In the genomic region with DNA sequence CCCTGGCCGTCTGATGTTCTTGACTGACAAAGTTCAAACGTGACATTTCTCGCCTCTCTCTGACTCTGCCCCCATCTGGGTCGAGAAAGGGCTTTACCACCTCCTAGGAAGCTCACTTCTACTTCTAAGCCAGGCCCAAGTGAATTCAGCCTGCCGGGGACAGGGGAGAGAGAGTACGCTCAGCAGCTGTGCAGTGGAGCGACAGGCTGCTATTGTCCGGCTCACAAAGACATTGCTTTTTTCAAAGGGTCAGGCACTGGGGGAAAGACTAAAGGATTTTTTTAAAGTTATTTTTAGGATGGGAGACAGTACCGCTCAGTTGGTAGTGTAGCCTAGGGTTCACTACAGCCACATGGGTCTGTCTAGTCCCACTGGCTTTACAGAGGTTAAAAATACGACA, we compare ENCODE assay signal across 30 mouse cellular contexts. TPM values are rescaled to one million over a fixed set of nuclear protein-coding genes. Genes with fewer than 3 reads are reported as not detected.
DNase-seq lines count a peak whose midpoint lies in the region; ATAC-seq lines count a peak whose summit lies in the region.
"Had no signal": no experiment of that assay in that cellular context is flagged by ENCODE, and none has a peak within 500 bp of the region (broad histone marks: within the 10 kb centered on the region; RNA-seq: fewer than 3 reads in every experiment).

No protein-coding gene starts in this region.

- WGBS in forebrain, embryonic 10.5 days = 17% methylated on average over 10 of the region's 10 CpGs
- WGBS in forebrain, embryonic 15.5 days = 14% methylated on average over 10 of the region's 10 CpGs
- 24% methylated on average over 10 of the region's 10 CpGs for whole genome bisulfite sequencing in hindbrain, embryonic 12.5 days
- WGBS in hindbrain, embryonic 14.5 days = 17% methylated on average over 10 of the region's 10 CpGs
- 25% methylated on average over 10 of the region's 10 CpGs for WGBS in neural tube, embryonic 11.5 days
- WGBS in neural tube, embryonic 15.5 days = 21% methylated on average over 10 of the region's 10 CpGs

- peaks cover 77% of the 10 kb centered on the region for H3K27me3 ChIP-seq in forebrain, embryonic 10.5 days (ENCODE audit: poor library complexity, severe bottlenecking)
- peaks cover 31% of the 10 kb centered on the region for H3K27me3 ChIP-seq in forebrain, embryonic 15.5 days
- peaks cover 44% of the 10 kb centered on the region for H3K27me3 ChIP-seq in hindbrain, embryonic 12.5 days
- H3K27me3 ChIP-seq in hindbrain, embryonic 14.5 days (ENCODE audit: control insufficient read depth, insufficient read depth, low read length) = peaks cover 35% of the 10 kb centered on the region
- H3K27me3 ChIP-seq in neural tube, embryonic 11.5 days (ENCODE audit: control insufficient read depth, insufficient read depth, low read length) = peaks cover 25% of the 10 kb centered on the region
- peaks cover 22% of the 10 kb centered on the region for H3K27me3 ChIP-seq in neural tube, embryonic 15.5 days (replicated peaks)

- no peaks in the 10 kb centered on the region for H3K36me3 ChIP-seq in forebrain, embryonic 10.5 days (replicated peaks)
- no peaks in the 10 kb centered on the region for H3K36me3 ChIP-seq in forebrain, embryonic 15.5 days
- no peaks in the 10 kb centered on the region for H3K36me3 ChIP-seq in hindbrain, embryonic 12.5 days
- no peaks in the 10 kb centered on the region for H3K36me3 ChIP-seq in hindbrain, embryonic 14.5 days (replicated peaks; ENCODE audit: control insufficient read depth, insufficient read depth)
- no peaks in the 10 kb centered on the region for H3K36me3 ChIP-seq in neural tube, embryonic 11.5 days (ENCODE audit: control insufficient read depth, insufficient read depth, low read length)
- no peaks in the 10 kb centered on the region for H3K36me3 ChIP-seq in neural tube, embryonic 15.5 days
- H3K36me3 ChIP-seq: embryonic facial prominence, embryonic 10.5 days; embryonic facial prominence, embryonic 15.5 days; G1E; heart, embryonic 10.5 days; heart, embryonic 15.5 days; hindbrain, embryonic 15.5 days; intestine, embryonic 15.5 days; liver, embryonic 15.5 days; neural tube, embryonic 13.5 days had no signal

- peak overlapping the region; percentile 36 for H3K27ac ChIP-seq in forebrain, embryonic 10.5 days
- H3K27ac ChIP-seq in forebrain, embryonic 15.5 days (replicated peaks) = no peak overlapping the region
- 0 out of 2 replicates have a peak overlapping the region, but pooled peaks have one; percentile 1 for H3K27ac ChIP-seq in hindbrain, embryonic 12.5 days
- H3K27ac ChIP-seq in hindbrain, embryonic 14.5 days = no peak overlapping the region
- H3K27ac ChIP-seq in neural tube, embryonic 11.5 days (ENCODE audit: low read depth, low read length) = no peak overlapping the region
- H3K27ac ChIP-seq in neural tube, embryonic 15.5 days (replicated peaks) = no peak overlapping the region
- H3K27ac ChIP-seq: embryonic facial prominence, embryonic 10.5 days; embryonic facial prominence, embryonic 15.5 days; heart, embryonic 10.5 days; heart, embryonic 15.5 days; hindbrain, embryonic 15.5 days; intestine, embryonic 15.5 days; liver, embryonic 15.5 days; neural tube, embryonic 13.5 days had no signal

- peak; percentile 49 for DNase-seq in forebrain, embryonic 10.5 days (ENCODE audit: extremely low spot score, low spot score)
- no peak for DNase-seq in hindbrain, embryonic 14.5 days (ENCODE audit: low spot score)
- DNase-seq in neural tube, embryonic 11.5 days (ENCODE audit: low spot score) = no peak
- no peak for DNase-seq in kidney, postnatal 36 days
- DNase-seq: adrenal gland, adult 8-10 months; cerebellum, adult 11 months; cerebellum, adult 9-10 months; cerebellum, postnatal 36 days; gastrocnemius, postnatal 14 days; kidney, adult 2 months; kidney, postnatal 4 days; layer of hippocampus, postnatal 36 days; lung, embryonic 14.5 days; lung, postnatal 14 days; thymus, adult 2 months; thymus, postnatal 36 days had no signal

- H3K9me3 ChIP-seq in forebrain, embryonic 10.5 days = no peaks in the 10 kb centered on the region
- no peaks in the 10 kb centered on the region for H3K9me3 ChIP-seq in forebrain, embryonic 15.5 days
- no peaks in the 10 kb centered on the region for H3K9me3 ChIP-seq in hindbrain, embryonic 12.5 days (replicated peaks)
- H3K9me3 ChIP-seq in hindbrain, embryonic 14.5 days (ENCODE audit: control insufficient read depth, low read length) = no peaks in the 10 kb centered on the region
- H3K9me3 ChIP-seq in neural tube, embryonic 11.5 days (ENCODE audit: control insufficient read depth, low read length) = no peaks in the 10 kb centered on the region
- no peaks in the 10 kb centered on the region for H3K9me3 ChIP-seq in neural tube, embryonic 15.5 days (replicated peaks)
- H3K9me3 ChIP-seq: embryonic facial prominence, embryonic 10.5 days; embryonic facial prominence, embryonic 15.5 days; G1E; heart, embryonic 10.5 days; heart, embryonic 15.5 days; hindbrain, embryonic 15.5 days; intestine, embryonic 15.5 days; liver, embryonic 15.5 days; neural tube, embryonic 13.5 days had no signal

- H3K4me1 ChIP-seq in forebrain, embryonic 10.5 days = peaks cover 62% of the 10 kb centered on the region
- H3K4me1 ChIP-seq in forebrain, embryonic 15.5 days = peaks cover 25% of the 10 kb centered on the region
- peaks cover 46% of the 10 kb centered on the region for H3K4me1 ChIP-seq in hindbrain, embryonic 12.5 days
- H3K4me1 ChIP-seq in hindbrain, embryonic 14.5 days (replicated peaks; ENCODE audit: control insufficient read depth, insufficient read depth, low read length) = peaks cover 17% of the 10 kb centered on the region
- peaks cover 12% of the 10 kb centered on the region for H3K4me1 ChIP-seq in neural tube, embryonic 11.5 days (ENCODE audit: control insufficient read depth, insufficient read depth, low read length)
- peaks cover 14% of the 10 kb centered on the region for H3K4me1 ChIP-seq in neural tube, embryonic 15.5 days

- H3K4me3 ChIP-seq in forebrain, embryonic 10.5 days = no peak overlapping the region
- H3K4me3 ChIP-seq in forebrain, embryonic 15.5 days = no peak overlapping the region
- H3K4me3 ChIP-seq in hindbrain, embryonic 12.5 days = no peak overlapping the region
- no peak overlapping the region for H3K4me3 ChIP-seq in hindbrain, embryonic 14.5 days (replicated peaks; ENCODE audit: low read length)
- no peak overlapping the region for H3K4me3 ChIP-seq in neural tube, embryonic 11.5 days (ENCODE audit: low read depth, low read length)
- H3K4me3 ChIP-seq in neural tube, embryonic 15.5 days (replicated peaks) = no peak overlapping the region
- H3K4me3 ChIP-seq: embryonic facial prominence, embryonic 10.5 days; embryonic facial prominence, embryonic 15.5 days; heart, embryonic 10.5 days; heart, embryonic 15.5 days; hindbrain, embryonic 15.5 days; intestine, embryonic 15.5 days; liver, embryonic 15.5 days; myocyte; neural tube, embryonic 13.5 days had no signal

- no peak overlapping the region for H3K9ac ChIP-seq in forebrain, embryonic 15.5 days (replicated peaks)
- H3K9ac ChIP-seq in hindbrain, embryonic 12.5 days = no peak overlapping the region
- no peak overlapping the region for H3K9ac ChIP-seq in hindbrain, embryonic 14.5 days
- peak overlapping the region; percentile 16; the same call in 1 of the 2 replicates for H3K9ac ChIP-seq in neural tube, embryonic 11.5 days (ENCODE audit: low read length)
- no peak overlapping the region for H3K9ac ChIP-seq in neural tube, embryonic 15.5 days (replicated peaks)
- H3K9ac ChIP-seq: embryonic facial prominence, embryonic 15.5 days; heart, embryonic 15.5 days; hindbrain, embryonic 15.5 days; intestine, embryonic 15.5 days; liver, embryonic 15.5 days; lung, embryonic 14.5 days; neural tube, embryonic 13.5 days had no signal

- ATAC-seq in forebrain, embryonic 15.5 days (replicated peaks) = no peak
- ATAC-seq in hindbrain, embryonic 12.5 days (ENCODE audit: low FRiP score) = no peak
- no peak for ATAC-seq in hindbrain, embryonic 14.5 days (ENCODE audit: low FRiP score)
- ATAC-seq in neural tube, embryonic 11.5 days (ENCODE audit: insufficient read depth, low FRiP score, low TSS enrichment) = no peak
- ATAC-seq in neural tube, embryonic 15.5 days (ENCODE audit: low FRiP score) = no peak
- ATAC-seq: intestine, embryonic 15.5 days had no signal

- H3K4me2 ChIP-seq in forebrain, embryonic 15.5 days (replicated peaks) = no peak overlapping the region
- H3K4me2 ChIP-seq in hindbrain, embryonic 12.5 days (replicated peaks) = no peak overlapping the region
- H3K4me2 ChIP-seq in hindbrain, embryonic 14.5 days (replicated peaks) = no peak overlapping the region
- no peak overlapping the region for H3K4me2 ChIP-seq in neural tube, embryonic 11.5 days (ENCODE audit: low read depth)
- H3K4me2 ChIP-seq in neural tube, embryonic 15.5 days = no peak overlapping the region
- H3K4me2 ChIP-seq: embryonic facial prominence, embryonic 15.5 days; heart, embryonic 15.5 days; hindbrain, embryonic 15.5 days; intestine, embryonic 15.5 days; liver, embryonic 15.5 days; lung, embryonic 14.5 days; neural tube, embryonic 13.5 days had no signal

RNA-seq across cellular contexts. Expression of a gene that starts 17.7 kb away (rescaled TPM):
- 1.1 and 1.3 TPM in 2 replicates for polyA plus RNA-seq in forebrain, embryonic 10.5 days (2016; fragmentation: Nextera tagmentation; extraction: Ambion mirVana)
- 1.3 and 1.4 TPM in 2 replicates for polyA plus RNA-seq in forebrain, embryonic 15.5 days (2015; fragmentation: Nextera tagmentation; extraction: Ambion mirVana)
- polyA plus RNA-seq in hindbrain, embryonic 12.5 days (2016; fragmentation: Nextera tagmentation; extraction: Ambion mirVana) = 6.8 and 7.5 TPM in 2 replicates
- 8.4 and 8.7 TPM in 2 replicates for polyA plus RNA-seq in hindbrain, embryonic 14.5 days (2014; fragmentation: Nextera tagmentation; extraction: Ambion mirVana)
- polyA plus RNA-seq in neural tube, embryonic 11.5 days (2014; fragmentation: Nextera tagmentation; extraction: Ambion mirVana) = 3.7 and 4.0 TPM in 2 replicates
- 9.4 and 13.7 TPM in 2 replicates for polyA plus RNA-seq in neural tube, embryonic 15.5 days (2015; fragmentation: Nextera tagmentation; extraction: Ambion mirVana)
- polyA plus RNA-seq: G1E; heart, embryonic 15.5 days; kidney, adult 2 months; liver, adult 2 months; liver, embryonic 15.5 days; lung, embryonic 14.5 days; myocyte had no signal

RNA-seq across cellular contexts. Expression of a gene that starts 36.5 kb away (rescaled TPM):
- 2.3 and 2.6 TPM in 2 replicates for polyA plus RNA-seq in forebrain, embryonic 10.5 days (2016; fragmentation: Nextera tagmentation; extraction: Ambion mirVana)
- 9.3 and 10.2 TPM in 2 replicates for polyA plus RNA-seq in forebrain, embryonic 15.5 days (2015; fragmentation: Nextera tagmentation; extraction: Ambion mirVana)
- 4.4 and 7.3 TPM in 2 replicates for polyA plus RNA-seq in hindbrain, embryonic 12.5 days (2016; fragmentation: Nextera tagmentation; extraction: Ambion mirVana)
- polyA plus RNA-seq in hindbrain, embryonic 14.5 days (2014; fragmentation: Nextera tagmentation; extraction: Ambion mirVana) = 16.9 and 17.6 TPM in 2 replicates
- 9.1 and 11.8 TPM in 2 replicates for polyA plus RNA-seq in neural tube, embryonic 11.5 days (2014; fragmentation: Nextera tagmentation; extraction: Ambion mirVana)
- polyA plus RNA-seq in neural tube, embryonic 15.5 days (2015; fragmentation: Nextera tagmentation; extraction: Ambion mirVana) = 10.4 and 17.8 TPM in 2 replicates
- polyA plus RNA-seq: G1E; heart, embryonic 15.5 days; liver, adult 2 months; myocyte had no signal

RNA-seq across cellular contexts. Expression of a gene that starts 38.4 kb away (rescaled TPM):
- 16.4 and 17.5 TPM in 2 replicates for polyA plus RNA-seq in forebrain, embryonic 10.5 days (2016; fragmentation: Nextera tagmentation; extraction: Ambion mirVana)
- 16.2 and 20.0 TPM in 2 replicates for polyA plus RNA-seq in forebrain, embryonic 15.5 days (2015; fragmentation: Nextera tagmentation; extraction: Ambion mirVana)
- polyA plus RNA-seq in hindbrain, embryonic 12.5 days (2016; fragmentation: Nextera tagmentation; extraction: Ambion mirVana) = 16.7 and 18.1 TPM in 2 replicates
- polyA plus RNA-seq in hindbrain, embryonic 14.5 days (2014; fragmentation: Nextera tagmentation; extraction: Ambion mirVana) = 4.1 and 5.2 TPM in 2 replicates
- polyA plus RNA-seq in neural tube, embryonic 11.5 days (2014; fragmentation: Nextera tagmentation; extraction: Ambion mirVana) = 4.9 and 6.5 TPM in 2 replicates
- polyA plus RNA-seq in neural tube, embryonic 15.5 days (2015; fragmentation: Nextera tagmentation; extraction: Ambion mirVana) = 14.2 and 15.2 TPM in 2 replicates

RNA-seq across cellular contexts. Expression of a gene that starts 40.7 kb away (rescaled TPM):
- polyA plus RNA-seq in forebrain, embryonic 10.5 days (2016; fragmentation: Nextera tagmentation; extraction: Ambion mirVana) = 293 and 297 TPM in 2 replicates
- polyA plus RNA-seq in forebrain, embryonic 15.5 days (2015; fragmentation: Nextera tagmentation; extraction: Ambion mirVana) = 81.4 and 87.0 TPM in 2 replicates
- polyA plus RNA-seq in hindbrain, embryonic 12.5 days (2016; fragmentation: Nextera tagmentation; extraction: Ambion mirVana) = 130 and 135 TPM in 2 replicates
- 19.0 and 28.7 TPM in 2 replicates for polyA plus RNA-seq in hindbrain, embryonic 14.5 days (2014; fragmentation: Nextera tagmentation; extraction: Ambion mirVana)
- polyA plus RNA-seq in neural tube, embryonic 11.5 days (2014; fragmentation: Nextera tagmentation; extraction: Ambion mirVana) = 181 and 186 TPM in 2 replicates
- polyA plus RNA-seq in neural tube, embryonic 15.5 days (2015; fragmentation: Nextera tagmentation; extraction: Ambion mirVana) = 22.1 and 51.7 TPM in 2 replicates

RNA-seq across cellular contexts. Expression of a gene that starts 47.4 kb away (rescaled TPM):
- 39.3 and 42.9 TPM in 2 replicates for polyA plus RNA-seq in forebrain, embryonic 10.5 days (2016; fragmentation: Nextera tagmentation; extraction: Ambion mirVana)
- 81.3 and 86.1 TPM in 2 replicates for polyA plus RNA-seq in forebrain, embryonic 15.5 days (2015; fragmentation: Nextera tagmentation; extraction: Ambion mirVana)
- polyA plus RNA-seq in hindbrain, embryonic 12.5 days (2016; fragmentation: Nextera tagmentation; extraction: Ambion mirVana) = 77.6 and 84.0 TPM in 2 replicates
- 93.5 and 102 TPM in 2 replicates for polyA plus RNA-seq in hindbrain, embryonic 14.5 days (2014; fragmentation: Nextera tagmentation; extraction: Ambion mirVana)
- 36.5 and 41.5 TPM in 2 replicates for polyA plus RNA-seq in neural tube, embryonic 11.5 days (2014; fragmentation: Nextera tagmentation; extraction: Ambion mirVana)
- polyA plus RNA-seq in neural tube, embryonic 15.5 days (2015; fragmentation: Nextera tagmentation; extraction: Ambion mirVana) = 82.5 and 106 TPM in 2 replicates

Comparison
In these comparisons a context has a peak if more than half of its experiments do, and no peak if none do; other contexts are left out.
1. H3K27ac ChIP-seq: peak in forebrain, embryonic 10.5 days (single experiment) and hindbrain, embryonic 12.5 days (single experiment); none in forebrain, embryonic 15.5 days (single experiment), hindbrain, embryonic 14.5 days (single experiment), neural tube, embryonic 11.5 days (single experiment) and neural tube, embryonic 15.5 days (single experiment).